Mouse (Mus musculus) embryonic fibroblast, embryonic 13.5 days (primary cell): Measurements from ENCODE around the gene Ifnar2.

ENCODE experiments used
- CTCF ChIP-seq: IDR thresholded peaks from 2 replicates; pipeline ENCODE4 v1.5.1; 2011; ENCODE audit warnings: mild to moderate bottlenecking, control low read depth, low read length, moderate library complexity, borderline replicate concordance; ENCODE audit not compliant: insufficient read depth
- POLR2A ChIP-seq: IDR thresholded peaks from 2 replicates; pipeline ENCODE4 v1.6.1; 2011; ENCODE audit warnings: low read depth, mild to moderate bottlenecking, control low read depth, low read length, moderate library complexity

GRCm38 (mm10) chr16:91428259-91428865 is 55.8 kb downstream of the Ifnar2 start:
- TF ChIP-seq CTCF (no peak), POLR2A (no peak)
